Mouse (Mus musculus) kidney, embryonic 16.5 days (tissue): ENCODE measurements at regions not wholly inside any gene's neighbourhood (a gene's known extent, or its start where the extent isn't known, plus 50 kb on each side); places are given as distances from the start of the nearest gene placed in this dataset.
A peak's percentile ranks its signal among the peaks of the same experiment; 100 is the strongest.

ENCODE experiments used
- ATAC-seq: fragments of 200-750 bp; cut with Nextera tagmentation; 2 replicates; pipeline ENCODE4 v1.8.0; 2017; ENCODE audit warnings: moderate TSS enrichment; ENCODE audit not compliant: low FRiP score, low TSS enrichment
- H3K27ac ChIP-seq: fragments of 300-500 bp; sonication (generic); 2 replicates; pipeline ENCODE4 v1.5.1; 2014; ENCODE audit warnings: low read length
- H3K27me3 ChIP-seq: fragments of 300-500 bp; sonication (generic); 2 replicates; pipeline ENCODE4 v1.6.1; 2014; ENCODE audit warnings: low read length, control low read depth, mixed read lengths; ENCODE audit not compliant: insufficient read depth
- H3K36me3 ChIP-seq: fragments of 300-500 bp; sonication (generic); 2 replicates; pipeline ENCODE4 v1.6.1; 2014; ENCODE audit warnings: low read length, control low read depth, mixed read lengths; ENCODE audit not compliant: insufficient read depth
- H3K4me1 ChIP-seq: fragments of 300-500 bp; sonication (generic); 2 replicates; pipeline ENCODE4 v1.6.1; 2014; ENCODE audit warnings: low read length, control low read depth, mixed read lengths; ENCODE audit not compliant: insufficient read depth
- H3K4me2 ChIP-seq: fragments of 300-500 bp; sonication (generic); replicated peaks from 2 replicates; pipeline ENCODE4 v1.6.1; 2014; ENCODE audit warnings: low read depth, low read length
- H3K4me3 ChIP-seq: fragments of 300-500 bp; sonication (generic); 2 replicates; pipeline ENCODE4 v1.5.1; 2014; ENCODE audit warnings: mild to moderate bottlenecking, low read length
- H3K9ac ChIP-seq: fragments of 300-500 bp; sonication (generic); replicated peaks from 2 replicates; pipeline ENCODE4 v1.6.1; 2014; ENCODE audit warnings: low read length
- H3K9me3 ChIP-seq: fragments of 300-500 bp; sonication (generic); 2 replicates; pipeline ENCODE4 v1.6.1; 2016; ENCODE audit warnings: low read length, control low read depth
- WGBS: fragments of 180-500 bp; shearing (Covaris S2); extraction: QIAGEN DNeasy Blood & Tissue Kit; methylation state at CpG from one replicate; pipeline ENCODE4 v1.1.7; 2014; 5-methylcytosine and 5-hydroxymethylcytosine counted together

GRCm38 (mm10) chr19:36178828-36179251, 58.9 kb upstream of the Ankrd1 start:
- H3K4me3 ChIP-seq = no peak overlapping the region
- WGBS = 51% methylated on average over 6 of the region's 6 CpGs

GRCm38 (mm10) chr19:36180329-36180728, 60.4 kb upstream of the Ankrd1 start:
- H3K27ac ChIP-seq = no peak overlapping the region
- 69% methylated on average over 7 of the region's 7 CpGs for WGBS
- no peak overlapping the region for H3K4me2 ChIP-seq
- no peaks in the 10 kb centered on the region for H3K36me3 ChIP-seq
- no peaks in the 10 kb centered on the region for H3K4me1 ChIP-seq
- H3K27me3 ChIP-seq = no peaks in the 10 kb centered on the region
- H3K4me3 ChIP-seq = no peak overlapping the region
- H3K9ac ChIP-seq = no peak overlapping the region
- ATAC-seq = no peak; the same call in 1 of the 2 replicates
- no peaks in the 10 kb centered on the region for H3K9me3 ChIP-seq

More at GRCm38 (mm10) chr19:36178828-36179251, 58.9 kb upstream of the Ankrd1 start:
- Histone ChIP-seq H3K9ac (no peak overlapping the region), H3K4me1 (no peaks in the 10 kb centered on the region), H3K4me2 (no peak overlapping the region), H3K36me3 (no peaks in the 10 kb centered on the region), H3K27ac (no peak overlapping the region), H3K27me3 (no peaks in the 10 kb centered on the region), H3K9me3 (no peaks in the 10 kb centered on the region)
- 0 out of 2 replicates have a peak, but pooled peaks have one; percentile 16 for ATAC-seq

GRCm38 (mm10) chr19:36181535-36181934, 61.6 kb upstream of the Ankrd1 start:
- Histone ChIP-seq H3K4me1 (no peaks in the 10 kb centered on the region), H3K9ac (no peak overlapping the region), H3K9me3 (no peaks in the 10 kb centered on the region), H3K27me3 (no peaks in the 10 kb centered on the region), H3K4me3 (no peak overlapping the region), H3K27ac (no peak overlapping the region), H3K4me2 (no peak overlapping the region), H3K36me3 (no peaks in the 10 kb centered on the region)
- no peak for ATAC-seq
- WGBS = 43% methylated on average over 2 of the region's 2 CpGs

- Histone ChIP-seq H3K27me3 (no peaks in the 10 kb centered on the region), H3K9me3 (no peaks in the 10 kb centered on the region), H3K4me3 (no peak overlapping the region), H3K4me2 (no peak overlapping the region), H3K36me3 (no peaks in the 10 kb centered on the region), H3K4me1 (no peaks in the 10 kb centered on the region), H3K27ac (no peak overlapping the region), H3K9ac (no peak overlapping the region)
- 21% methylated on average over 2 of the region's 2 CpGs for WGBS
- peak; percentile 78 for ATAC-seq
These were observed 63.2 kb upstream of the Ankrd1 start for GRCm38 (mm10) chr19:36183127-36183526.

- Histone ChIP-seq H3K4me1 (no peaks in the 10 kb centered on the region), H3K9me3 (peaks cover 5% of the 10 kb centered on the region; the same call in 1 of the 2 replicates), H3K9ac (no peak overlapping the region), H3K27ac (no peak overlapping the region), H3K36me3 (no peaks in the 10 kb centered on the region), H3K27me3 (no peaks in the 10 kb centered on the region), H3K4me2 (no peak overlapping the region), H3K4me3 (no peak overlapping the region)
- 88% methylated on average over 5 of the region's 5 CpGs for WGBS
- no peak for ATAC-seq
These were observed 69.8 kb upstream of the Ankrd1 start for GRCm38 (mm10) chr19:36189662-36190061.

GRCm38 (mm10) chr19:36191641-36192040, 71.7 kb upstream of the Ankrd1 start:
- Histone ChIP-seq H3K4me3 (no peak overlapping the region), H3K4me1 (no peaks in the 10 kb centered on the region), H3K27me3 (no peaks in the 10 kb centered on the region), H3K36me3 (no peaks in the 10 kb centered on the region), H3K9ac (no peak overlapping the region), H3K4me2 (no peak overlapping the region), H3K27ac (no peak overlapping the region), H3K9me3 (peaks cover 5% of the 10 kb centered on the region; the same call in 1 of the 2 replicates)
- no peak for ATAC-seq
- 91% methylated on average over 7 of the region's 7 CpGs for whole genome bisulfite sequencing

GRCm38 (mm10) chr19:36204269-36204668, 84.4 kb upstream of the Ankrd1 start:
- ATAC-seq = no peak
- WGBS = 89% methylated on average over 2 of the region's 2 CpGs
- Histone ChIP-seq H3K36me3 (no peaks in the 10 kb centered on the region), H3K4me2 (no peak overlapping the region), H3K4me3 (no peak overlapping the region), H3K4me1 (peaks cover 5% of the 10 kb centered on the region; the same call in 1 of the 2 replicates), H3K9ac (no peak overlapping the region), H3K27me3 (no peaks in the 10 kb centered on the region), H3K9me3 (no peaks in the 10 kb centered on the region), H3K27ac (no peak overlapping the region)

- Histone ChIP-seq H3K27me3 (no peaks in the 10 kb centered on the region), H3K4me2 (no peak overlapping the region), H3K9me3 (no peaks in the 10 kb centered on the region), H3K4me3 (no peak overlapping the region), H3K9ac (no peak overlapping the region), H3K4me1 (peaks cover 5% of the 10 kb centered on the region; the same call in 1 of the 2 replicates), H3K36me3 (no peaks in the 10 kb centered on the region), H3K27ac (no peak overlapping the region)
- WGBS = 93% methylated on average over 8 of the region's 8 CpGs
- no peak for ATAC-seq
These were observed 85.2 kb upstream of the Ankrd1 start for GRCm38 (mm10) chr19:36204965-36205718.

GRCm38 (mm10) chr19:36207735-36208288, 87.9 kb upstream of the Ankrd1 start:
- peaks cover 5% of the 10 kb centered on the region; the same call in 1 of the 2 replicates for H3K4me1 ChIP-seq
- H3K4me2 ChIP-seq = 0 out of 2 replicates have a peak overlapping the region, but pooled peaks have one; percentile 9
- H3K27me3 ChIP-seq = no peaks in the 10 kb centered on the region
- peak; percentile 73; the same call in 1 of the 2 replicates for ATAC-seq
- 0 out of 2 replicates have a peak overlapping the region, but pooled peaks have one; percentile 5 for H3K9ac ChIP-seq
- H3K36me3 ChIP-seq = no peaks in the 10 kb centered on the region
- H3K4me3 ChIP-seq = no peak overlapping the region
- H3K27ac ChIP-seq = no peak overlapping the region; the same call in 1 of the 2 replicates
- WGBS = 13% methylated on average over 7 of the region's 7 CpGs
- no peaks in the 10 kb centered on the region for H3K9me3 ChIP-seq

- ATAC-seq = no peak
- Histone ChIP-seq H3K27me3 (no peaks in the 10 kb centered on the region), H3K9me3 (no peaks in the 10 kb centered on the region), H3K27ac (no peak overlapping the region), H3K9ac (no peak overlapping the region), H3K4me2 (no peak overlapping the region), H3K36me3 (no peaks in the 10 kb centered on the region), H3K4me1 (peaks cover 5% of the 10 kb centered on the region; the same call in 1 of the 2 replicates), H3K4me3 (no peak overlapping the region)
- 65% methylated on average over 5 of the region's 5 CpGs for WGBS
These were observed 88.5 kb upstream of the Ankrd1 start for GRCm38 (mm10) chr19:36208419-36208818.
